Mouse (Mus musculus) E14TG2a.4 (cell line): Measurements from ENCODE around the gene Cd93.

Source experiments
- H3K27me3 ChIP-seq: 2 replicates; pipeline ENCODE4 v1.6.1; 2014; ENCODE audit warnings: low read length, control low read depth; ENCODE audit not compliant: insufficient read depth
- H3K36me3 ChIP-seq: 2 replicates; pipeline ENCODE4 v1.6.1; 2014; ENCODE audit warnings: low read length, control low read depth; ENCODE audit not compliant: insufficient read depth
- H3K4me1 ChIP-seq: replicated peaks from 2 replicates; pipeline ENCODE4 v1.6.1; 2014; ENCODE audit warnings: low read depth, low read length, control low read depth
- H3K4me3 ChIP-seq: replicated peaks from 2 replicates; pipeline ENCODE4 v1.5.1; 2014; ENCODE audit warnings: mild to moderate bottlenecking, low read length
- H3K9me3 ChIP-seq: 2 replicates; pipeline ENCODE4 v1.6.1; 2014; ENCODE audit warnings: low read length, control low read depth
- CTCF ChIP-seq: conservative IDR thresholded peaks from 2 replicates; pipeline ENCODE4 v1.5.1; 2014; ENCODE audit warnings: low read length
- NANOG ChIP-seq: IDR thresholded peaks from 2 replicates; pipeline ENCODE4 v1.6.1; 2014; ENCODE audit warnings: borderline replicate concordance, low read length, mixed read lengths
- POU5F1 ChIP-seq: IDR thresholded peaks from 2 replicates; pipeline ENCODE4 v1.6.1; 2014; ENCODE audit warnings: low read length, borderline replicate concordance

Cd93 gene

DNA sequence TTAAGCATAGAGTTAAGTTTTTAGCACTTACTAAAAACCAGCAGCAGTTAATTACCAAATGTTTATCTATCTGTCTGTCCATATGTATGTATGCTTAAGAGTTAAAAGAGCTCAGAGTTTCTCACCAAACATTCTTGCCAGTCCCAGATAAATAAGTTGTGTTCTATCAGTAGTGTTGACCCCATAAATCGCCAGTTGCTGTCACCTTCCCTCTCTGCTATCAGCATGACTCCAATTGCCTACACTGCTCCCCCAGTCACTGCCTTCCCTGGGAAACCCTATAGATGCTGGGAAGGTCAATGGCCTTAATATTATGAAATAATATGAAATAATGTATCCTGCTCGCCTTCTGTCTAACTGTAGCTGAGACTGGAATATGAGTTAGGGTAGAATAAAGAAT, 11.0 kb downstream of the Cd93 start:
- H3K4me3 ChIP-seq, result no peak overlapping the region
- TF ChIP-seq CTCF, result no peak
- no peak for TF ChIP-seq NANOG
- TF ChIP-seq POU5F1, result no peak
- no peaks in the 10 kb centered on the region for H3K9me3 ChIP-seq
- H3K36me3 ChIP-seq, result no peaks in the 10 kb centered on the region
- no peaks in the 10 kb centered on the region for H3K4me1 ChIP-seq
- H3K27me3 ChIP-seq, result no peaks in the 10 kb centered on the region

GRCm38 (mm10) chr2:148430941-148431340, 12.4 kb downstream of the Cd93 start:
- Histone ChIP-seq H3K4me3 (no peak overlapping the region), H3K27me3 (no peaks in the 10 kb centered on the region), H3K9me3 (no peaks in the 10 kb centered on the region), H3K36me3 (no peaks in the 10 kb centered on the region), H3K4me1 (no peaks in the 10 kb centered on the region)
- no peak for TF ChIP-seq NANOG
- TF ChIP-seq POU5F1, result no peak
- TF ChIP-seq CTCF, result no peak

GRCm38 (mm10) chr2:148429001-148429505, 14.3 kb downstream of the Cd93 start:
- Histone ChIP-seq H3K4me3 (no peak overlapping the region), H3K9me3 (no peaks in the 10 kb centered on the region), H3K36me3 (no peaks in the 10 kb centered on the region), H3K4me1 (no peaks in the 10 kb centered on the region), H3K27me3 (no peaks in the 10 kb centered on the region)
- TF ChIP-seq CTCF (no peak), NANOG (no peak), POU5F1 (no peak)

DNA sequence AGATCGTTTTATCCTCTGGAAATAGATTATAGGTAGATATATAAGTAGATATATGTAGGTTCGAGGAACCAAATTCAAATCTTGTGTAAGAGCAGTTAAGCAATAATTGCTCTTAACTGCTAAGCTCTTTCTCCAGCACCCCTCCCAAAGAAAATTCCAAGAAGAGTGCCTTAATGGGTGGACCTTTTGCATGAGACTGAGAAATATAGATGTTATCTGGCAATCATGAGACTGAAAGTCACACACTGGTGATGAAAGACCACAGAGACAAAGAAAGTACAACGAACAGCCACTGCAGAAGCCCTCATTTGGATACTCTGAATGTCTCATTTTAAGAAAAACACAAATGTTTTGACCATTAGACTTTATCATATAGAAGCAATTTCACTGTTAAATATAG, 14.8 kb downstream of the Cd93 start:
- TF ChIP-seq POU5F1, result no peak
- no peak for TF ChIP-seq NANOG
- no peak for TF ChIP-seq CTCF
- Histone ChIP-seq H3K4me1 (no peaks in the 10 kb centered on the region), H3K36me3 (no peaks in the 10 kb centered on the region), H3K9me3 (no peaks in the 10 kb centered on the region), H3K4me3 (no peak overlapping the region), H3K27me3 (no peaks in the 10 kb centered on the region)

- TF ChIP-seq POU5F1 (no peak), CTCF (no peak), NANOG (no peak)
- no peaks in the 10 kb centered on the region for H3K27me3 ChIP-seq
Measured at GRCm38 (mm10) chr2:148427553-148427952, 15.8 kb downstream of the Cd93 start.

GRCm38 (mm10) chr2:148425709-148426382, 17.5 kb downstream of the Cd93 start:
- Histone ChIP-seq H3K4me3 (no peak overlapping the region), H3K9me3 (no peaks in the 10 kb centered on the region), H3K4me1 (no peaks in the 10 kb centered on the region), H3K36me3 (no peaks in the 10 kb centered on the region), H3K27me3 (no peaks in the 10 kb centered on the region)
- TF ChIP-seq CTCF (no peak), POU5F1 (no peak), NANOG (no peak)

More at GRCm38 (mm10) chr2:148427553-148427952, 15.8 kb downstream of the Cd93 start:
- Histone ChIP-seq H3K4me3 (no peak overlapping the region), H3K36me3 (no peaks in the 10 kb centered on the region), H3K9me3 (no peaks in the 10 kb centered on the region), H3K4me1 (no peaks in the 10 kb centered on the region)

DNA sequence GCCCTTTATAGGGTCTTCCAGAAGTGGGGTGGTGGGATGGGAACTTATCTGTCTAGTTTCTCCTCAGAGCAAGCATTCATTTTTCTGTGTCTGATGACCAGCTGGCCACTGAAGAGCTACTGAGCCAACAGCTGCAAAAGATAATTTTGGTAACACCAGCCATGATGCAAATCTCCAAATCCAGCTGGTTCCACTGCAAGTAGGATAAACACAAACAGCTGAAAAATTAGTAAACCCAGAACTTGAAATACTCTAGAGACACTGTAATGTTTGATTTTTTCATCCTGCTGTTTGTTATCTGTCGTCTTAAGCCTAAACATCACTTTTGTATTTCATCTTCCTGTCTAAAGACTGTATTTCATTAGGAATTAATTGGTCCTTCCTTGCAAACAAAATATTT, 21.7 kb downstream of the Cd93 start:
- H3K36me3 ChIP-seq, result no peaks in the 10 kb centered on the region
- H3K4me3 ChIP-seq, result no peak overlapping the region
- H3K27me3 ChIP-seq, result no peaks in the 10 kb centered on the region
- H3K4me1 ChIP-seq, result no peaks in the 10 kb centered on the region
- TF ChIP-seq NANOG (no peak), CTCF (no peak), POU5F1 (no peak)
- H3K9me3 ChIP-seq, result peaks cover 5% of the 10 kb centered on the region

- Histone ChIP-seq H3K4me3 (no peak overlapping the region), H3K36me3 (no peaks in the 10 kb centered on the region), H3K4me1 (no peaks in the 10 kb centered on the region), H3K27me3 (no peaks in the 10 kb centered on the region), H3K9me3 (peaks cover 11% of the 10 kb centered on the region)
- TF ChIP-seq CTCF (no peak), NANOG (no peak), POU5F1 (no peak)
Measured at GRCm38 (mm10) chr2:148421112-148421511, 22.3 kb downstream of the Cd93 start.

GRCm38 (mm10) chr2:148419776-148420175, 23.6 kb downstream of the Cd93 start:
- TF ChIP-seq CTCF, result no peak
- no peak for TF ChIP-seq POU5F1
- H3K4me1 ChIP-seq, result no peaks in the 10 kb centered on the region
- no peak overlapping the region for H3K4me3 ChIP-seq
- no peaks in the 10 kb centered on the region for H3K36me3 ChIP-seq
- peaks cover 16% of the 10 kb centered on the region for H3K9me3 ChIP-seq
- H3K27me3 ChIP-seq, result no peaks in the 10 kb centered on the region
